Mouse (Mus musculus): ENCODE results near the gene Apoc2.
A peak's percentile ranks its signal among the peaks of the same experiment; 100 is the strongest.

The Apoc2 gene

GRCm38 (mm10) chr7:19677872-19678271 lies at the start of gene Apoc2:
Gene Apoc2, minus strand, starts transcription at chr7:19677941.
- DNase-seq, result no peak

GRCm38 (mm10) chr7:19726541-19726940 lies 48.8 kb upstream of the Apoc2 start:
- no peak for DNase-seq

GRCm38 (mm10) chr7:19724167-19724566 lies 46.4 kb upstream of the Apoc2 start:
- DNase-seq, result no peak

- no peak for DNase-seq
Measured at GRCm38 (mm10) chr7:19722754-19723195, 45.0 kb upstream of the Apoc2 start.

GRCm38 (mm10) chr7:19719200-19719599 lies 41.5 kb upstream of the Apoc2 start:
- DNase-seq, result no peak

GRCm38 (mm10) chr7:19718297-19718952 lies 40.7 kb upstream of the Apoc2 start:
- no peak for DNase-seq

- no peak for DNase-seq
Measured at GRCm38 (mm10) chr7:19717346-19717745, 39.6 kb upstream of the Apoc2 start.

GRCm38 (mm10) chr7:19716822-19717221 lies 39.1 kb upstream of the Apoc2 start:
- no peak for DNase-seq

GRCm38 (mm10) chr7:19716055-19716682 lies 38.4 kb upstream of the Apoc2 start:
- DNase-seq, result no peak

GRCm38 (mm10) chr7:19715239-19716054 lies 37.7 kb upstream of the Apoc2 start, which contains the start of gene Tomm40:
Gene Tomm40, minus strand, starts transcription at chr7:19715438.
- DNase-seq, result peak; percentile 98

GRCm38 (mm10) chr7:19714836-19715235 lies 37.1 kb upstream of the Apoc2 start:
- no peak for DNase-seq

GRCm38 (mm10) chr7:19713598-19713997 lies 35.9 kb upstream of the Apoc2 start:
- no peak for DNase-seq

- peak; percentile 44 for DNase-seq
Measured at GRCm38 (mm10) chr7:19713196-19713595, 35.5 kb upstream of the Apoc2 start.

GRCm38 (mm10) chr7:19712414-19712813 lies 34.7 kb upstream of the Apoc2 start:
- no peak for DNase-seq

- DNase-seq, result no peak
Measured at GRCm38 (mm10) chr7:19710650-19711049, 32.9 kb upstream of the Apoc2 start.

- no peak for DNase-seq
Measured at GRCm38 (mm10) chr7:19705271-19705670, 27.5 kb upstream of the Apoc2 start.

- DNase-seq, result no peak
Measured at GRCm38 (mm10) chr7:19704475-19704874, 26.7 kb upstream of the Apoc2 start.

GRCm38 (mm10) chr7:19702859-19703555 lies 25.3 kb upstream of the Apoc2 start:
- DNase-seq, result no peak

- peak; percentile 67 for DNase-seq
Measured at GRCm38 (mm10) chr7:19701069-19701761, 23.5 kb upstream of the Apoc2 start.

GRCm38 (mm10) chr7:19700299-19701068 lies 22.7 kb upstream of the Apoc2 start:
- DNase-seq, result peak; percentile 35

GRCm38 (mm10) chr7:19699827-19700148 lies 22.0 kb upstream of the Apoc2 start:
- no peak for DNase-seq

All from thymus, postnatal 14 days (tissue).